Mouse (Mus musculus) lung, adult 2 months (tissue): ENCODE measurements around the gene Herc1. TPM values are rescaled to one million over a fixed set of nuclear protein-coding genes. Genes with fewer than 3 reads are reported as not detected.

Experiments used
- DNase-seq: peaks from one replicate; pipeline ENCODE4 v3.0.0; 2022
- H3K4me1 ChIP-seq: fragments of 200-500 bp; 2 replicates; pipeline ENCODE4 v1.6.1; 2011; ENCODE audit warnings: low read length; ENCODE audit not compliant: control insufficient read depth, insufficient read depth
- H3K4me3 ChIP-seq: fragments of 200-500 bp; replicated peaks from 2 replicates; pipeline ENCODE3; 2011; ENCODE audit warnings: low read depth, mild to moderate bottlenecking, control low read depth, low read length; ENCODE audit errors: extremely low read depth
- CTCF ChIP-seq: fragments of 200-500 bp; IDR thresholded peaks from 2 replicates; pipeline ENCODE4 v1.5.1; 2011; ENCODE audit warnings: mild to moderate bottlenecking, low read length, control low read depth; ENCODE audit not compliant: insufficient read depth
- POLR2A ChIP-seq: fragments of 200-500 bp; IDR thresholded peaks from 2 replicates; pipeline ENCODE4 v1.6.1; 2011; ENCODE audit warnings: low read depth, mild to moderate bottlenecking, control low read depth, low read length, borderline replicate concordance; ENCODE audit errors: extremely low read depth
- WGBS: fragments of 180-500 bp; shearing (Covaris S2); methylation state at CpG from one replicate; pipeline ENCODE4 v1.1.7; 2018; 5-methylcytosine and 5-hydroxymethylcytosine counted together
- polyA plus RNA-seq: library from polyadenylated mRNA; depleted of rRNA; stranded (reverse); fragments of >200 nt; gene quantifications from 2 replicates; pipeline ENCODE4 v1.2.3, GENCODE M21; 2012

Gene Herc1
- polyA plus RNA-seq, 1 experiment = 15.7 TPM

DNA sequence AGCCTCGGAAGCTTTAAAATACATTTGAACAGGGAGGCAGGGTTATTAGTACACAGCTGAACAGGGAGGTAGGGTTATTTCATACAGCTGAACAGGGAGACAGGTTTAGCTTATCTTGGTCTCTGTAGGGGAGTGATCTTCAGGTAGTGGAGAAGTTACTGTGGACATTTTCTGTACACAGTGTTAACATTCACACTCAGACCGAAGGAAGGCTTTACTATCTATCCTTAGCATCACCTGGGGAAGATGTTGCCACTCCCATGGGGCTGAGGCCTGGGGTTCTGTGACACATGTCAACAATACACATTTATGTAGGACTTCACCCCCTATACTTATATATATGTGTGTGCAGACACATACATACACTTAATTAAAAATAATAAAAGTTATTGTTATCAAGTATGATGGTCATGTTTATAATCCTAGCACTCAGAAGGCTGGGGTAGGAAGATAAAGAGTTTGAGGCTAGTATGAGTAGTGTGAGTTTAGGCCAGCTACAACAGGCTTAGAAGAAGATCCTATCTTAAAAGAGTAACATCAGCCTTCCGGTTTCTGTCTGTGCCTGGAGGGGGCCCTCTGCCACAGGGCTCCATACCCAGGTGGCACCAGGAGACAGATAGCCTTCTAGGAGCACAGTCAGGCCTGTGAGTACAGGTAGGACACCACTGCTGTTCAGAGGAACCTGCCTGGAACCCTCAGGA lies 9.7 kb upstream of the Herc1 start:
- TF ChIP-seq POLR2A (no peak), CTCF (no peak)
- Histone ChIP-seq H3K4me3 (no peak overlapping the region), H3K4me1 (no peaks in the 10 kb centered on the region)
- no peak for DNase-seq
- 83% methylated on average over 3 of the region's 3 CpGs for WGBS

DNA sequence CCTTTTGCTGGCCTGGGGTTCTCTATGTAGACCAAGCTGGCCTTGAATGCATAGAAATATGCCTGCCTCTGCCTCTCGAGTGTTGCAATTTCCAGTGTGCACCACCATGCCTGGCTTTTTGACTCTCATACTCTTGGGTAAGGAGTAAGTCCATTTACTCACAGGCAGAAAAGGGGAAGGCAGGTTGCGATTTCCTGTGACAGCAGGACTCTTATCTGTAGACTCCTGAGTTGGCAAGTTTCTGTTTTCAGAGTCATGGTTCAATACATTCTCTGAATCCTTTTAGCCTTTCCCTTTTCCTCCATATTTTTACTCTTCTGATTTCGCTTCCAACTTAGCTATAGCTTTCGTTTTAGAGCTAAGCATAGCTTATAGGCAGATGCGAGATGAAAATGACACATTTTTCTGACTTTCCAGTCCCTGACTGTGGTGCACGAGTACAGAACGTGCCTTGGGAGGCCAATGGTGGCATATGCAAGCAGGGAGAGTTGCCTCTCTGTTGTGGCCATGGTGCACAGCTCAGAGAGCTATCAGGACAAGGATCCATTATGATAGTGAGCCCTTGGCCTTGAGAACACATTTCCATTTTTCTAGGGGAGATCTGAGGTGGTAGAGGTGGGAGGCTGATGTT lies 2.7 kb upstream of the Herc1 start:
- 77% methylated on average over 7 of the region's 7 CpGs for WGBS
- Histone ChIP-seq H3K4me1 (0 out of 2 replicates have a peak, but pooled peaks cover 3% of the 10 kb centered on the region), H3K4me3 (no peak overlapping the region)
- no peak for TF ChIP-seq CTCF
- no peak for TF ChIP-seq POLR2A
- DNase-seq = no peak

DNA sequence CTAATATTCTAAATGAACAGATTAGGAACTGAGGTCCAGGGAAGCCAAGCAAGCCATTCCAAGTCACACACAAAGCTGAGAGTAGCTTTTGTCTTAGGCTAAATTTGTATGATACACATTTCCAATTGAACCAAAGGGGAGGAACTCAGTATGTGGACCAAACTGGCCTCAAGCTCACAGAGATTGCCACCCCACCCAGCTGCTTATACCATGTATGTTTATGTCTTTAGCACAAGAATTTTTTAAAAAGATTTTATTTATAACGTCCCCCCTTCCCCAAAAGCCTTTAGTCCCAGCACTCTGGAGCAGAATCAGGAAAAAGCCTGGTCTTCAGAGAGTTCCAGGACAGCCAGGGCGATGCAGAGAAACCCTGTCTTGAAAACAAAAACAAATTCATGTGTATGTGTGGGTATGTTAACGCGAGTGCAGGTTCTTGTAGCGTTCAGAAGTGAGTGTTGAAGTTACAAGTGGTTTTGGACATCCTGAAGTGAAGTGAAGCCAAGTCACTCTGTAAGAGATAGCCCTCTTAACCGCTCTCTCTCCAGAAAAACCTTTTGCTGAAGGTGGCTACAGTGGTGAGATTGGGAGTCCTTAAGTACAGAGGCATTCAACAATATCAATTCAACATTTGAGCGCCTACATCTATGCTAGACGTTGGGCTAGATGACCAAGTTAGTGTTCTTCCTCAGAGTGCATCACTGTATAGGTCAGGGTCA lies 948 bp upstream of the Herc1 start:
- Histone ChIP-seq H3K4me1 (0 out of 2 replicates have a peak, but pooled peaks cover 3% of the 10 kb centered on the region), H3K4me3 (peak overlapping the region; percentile 80)
- WGBS = 33% methylated on average over 8 of the region's 8 CpGs
- TF ChIP-seq CTCF = no peak
- TF ChIP-seq POLR2A = no peak
- DNase-seq = no peak

DNA sequence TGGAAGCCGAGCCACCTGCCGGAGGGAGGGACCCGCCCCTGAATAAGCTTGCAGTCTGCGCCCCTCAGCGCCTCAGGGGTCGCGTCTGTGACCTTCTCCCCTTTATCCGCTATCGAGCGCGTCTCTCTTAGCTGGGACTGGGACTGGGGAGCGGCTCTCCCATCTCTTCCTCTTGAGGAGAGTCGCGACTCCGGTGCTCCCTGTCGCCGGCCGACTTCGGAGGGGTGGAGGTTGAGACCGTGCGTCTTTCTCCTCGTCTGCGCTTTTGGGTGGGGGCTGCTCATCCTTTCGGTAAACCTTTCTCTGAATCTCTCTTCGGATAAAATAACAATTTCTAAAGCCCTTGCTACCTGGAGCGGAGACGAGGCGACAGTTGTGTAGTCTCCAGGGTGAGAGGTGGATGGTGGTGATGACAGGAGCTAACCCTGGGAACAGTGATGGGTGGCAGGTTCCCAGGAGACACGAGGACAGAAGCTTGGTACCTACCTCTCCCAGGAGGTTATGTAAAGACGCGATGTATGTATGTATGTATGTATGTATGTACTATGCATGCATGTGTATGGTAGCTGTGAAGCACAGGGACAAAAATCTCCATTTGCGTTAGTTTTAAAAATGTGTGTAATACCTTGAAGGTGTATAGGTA lies 659 bp downstream of the Herc1 start:
- no peak for TF ChIP-seq POLR2A
- TF ChIP-seq CTCF = no peak
- Histone ChIP-seq H3K4me1 (0 out of 2 replicates have a peak, but pooled peaks cover 3% of the 10 kb centered on the region), H3K4me3 (peak overlapping the region; percentile 80)
- no peak for DNase-seq
- WGBS = 2% methylated on average over 32 of the region's 32 CpGs

DNA sequence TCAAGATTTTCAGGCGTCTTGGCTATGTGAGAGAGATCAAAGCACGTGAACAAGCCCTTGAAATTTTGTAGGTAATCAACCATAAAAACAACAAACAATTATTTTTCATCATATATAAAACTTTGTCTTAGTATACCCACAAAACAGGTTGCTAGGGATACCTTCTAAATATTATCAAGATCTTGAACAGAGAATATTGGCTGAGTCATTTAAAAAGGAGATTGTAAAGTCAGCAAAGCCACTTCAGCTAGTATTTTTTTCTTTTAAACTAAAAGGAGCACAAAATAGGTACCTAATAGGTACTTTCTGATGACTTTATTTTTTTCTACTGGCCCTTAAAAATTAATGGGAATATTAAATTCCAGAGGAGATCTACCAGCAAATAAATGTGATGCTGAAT lies 2.5 kb downstream of the Herc1 start:
- TF ChIP-seq POLR2A = no peak
- TF ChIP-seq CTCF = no peak
- 0 out of 2 replicates have a peak, but pooled peaks cover 3% of the 10 kb centered on the region for H3K4me1 ChIP-seq
- DNase-seq = no peak
- WGBS = 83% methylated on average over 2 of the region's 2 CpGs
- no peak overlapping the region for H3K4me3 ChIP-seq

DNA sequence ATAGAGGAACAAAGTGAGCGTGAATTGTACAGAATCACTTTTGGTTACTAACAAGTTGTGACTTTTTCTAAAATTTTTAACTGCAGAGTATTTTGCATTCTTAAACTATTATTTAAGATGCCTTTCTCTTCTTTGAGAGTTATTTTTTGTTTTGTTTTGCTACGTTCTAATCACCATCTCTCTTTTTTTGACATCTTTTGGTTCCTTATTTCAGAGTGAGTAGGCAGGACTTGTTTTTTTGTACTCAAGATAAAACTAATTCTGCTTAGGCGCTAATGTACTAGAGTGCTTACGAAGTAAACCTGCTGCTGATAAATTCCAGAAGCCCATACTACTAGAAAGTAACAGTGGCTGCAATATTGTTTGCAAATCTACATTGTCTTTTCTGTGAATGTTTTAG lies 8.9 kb downstream of the Herc1 start:
- TF ChIP-seq CTCF (no peak), POLR2A (no peak)
- Histone ChIP-seq H3K4me1 (no peaks in the 10 kb centered on the region), H3K4me3 (no peak overlapping the region)
- no peak for DNase-seq
- 72% methylated on average over 4 of the region's 4 CpGs for WGBS

DNA sequence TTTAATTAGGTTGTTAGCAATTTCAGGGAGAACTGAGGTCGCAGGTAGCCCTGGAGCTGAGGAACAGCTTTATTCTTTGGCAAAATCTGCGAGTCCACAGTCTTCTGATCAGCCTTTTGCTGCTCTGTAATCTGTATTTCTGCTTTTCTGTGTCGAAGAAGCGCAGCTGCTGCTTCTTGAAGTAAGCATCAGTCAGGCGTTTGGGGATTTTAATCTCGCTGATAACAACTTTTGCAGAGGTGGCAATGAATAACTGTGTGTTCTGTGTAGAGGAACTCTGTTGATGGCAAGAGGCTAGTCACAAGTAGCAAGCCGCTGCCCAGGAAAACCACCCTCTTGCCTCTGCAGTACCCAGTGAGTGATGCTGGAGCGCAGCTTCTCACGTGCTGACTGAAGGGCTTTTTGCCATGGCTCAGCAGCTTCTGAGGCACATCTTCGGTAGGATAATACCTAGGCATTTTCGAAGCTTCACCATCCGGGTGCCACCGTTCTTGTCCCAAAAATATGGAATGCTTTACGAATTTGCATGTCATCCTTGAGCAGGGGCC lies 10.0 kb downstream of the Herc1 start:
- no peak overlapping the region for H3K4me3 ChIP-seq
- H3K4me1 ChIP-seq = no peaks in the 10 kb centered on the region
- no peak for TF ChIP-seq POLR2A
- no peak for TF ChIP-seq CTCF
- WGBS = 78% methylated on average over 14 of the region's 14 CpGs
- DNase-seq = no peak

DNA sequence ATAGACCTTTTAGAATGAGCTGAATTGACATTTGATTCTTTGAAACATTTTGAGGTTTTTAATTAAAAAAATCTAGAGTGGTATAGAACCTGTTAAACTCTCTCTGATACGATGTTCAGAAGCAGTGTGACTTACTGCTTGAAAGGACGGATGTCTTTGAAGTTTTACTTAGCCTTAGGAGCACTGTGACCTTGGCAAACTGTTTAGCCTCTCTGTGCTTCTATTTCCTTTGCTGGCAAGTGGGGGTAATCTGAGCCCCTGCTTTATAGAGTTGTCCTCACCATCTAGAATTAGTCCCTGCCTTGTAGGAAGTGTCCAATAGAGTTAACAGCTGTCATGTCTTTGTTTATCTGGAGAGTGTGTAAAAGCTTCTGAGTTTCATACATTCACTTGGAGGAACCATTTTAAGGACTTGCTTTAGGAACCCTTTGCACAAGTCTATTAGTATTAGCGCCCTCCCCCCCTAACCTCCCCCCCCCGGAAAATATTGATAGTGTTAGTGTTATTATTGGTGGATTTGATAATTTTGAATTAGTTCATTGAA lies 18.7 kb downstream of the Herc1 start:
- no peak overlapping the region for H3K4me3 ChIP-seq
- peaks cover 5% of the 10 kb centered on the region for H3K4me1 ChIP-seq
- DNase-seq = no peak
- WGBS = 53% methylated on average over 4 of the region's 4 CpGs
- TF ChIP-seq POLR2A (no peak), CTCF (no peak)

DNA sequence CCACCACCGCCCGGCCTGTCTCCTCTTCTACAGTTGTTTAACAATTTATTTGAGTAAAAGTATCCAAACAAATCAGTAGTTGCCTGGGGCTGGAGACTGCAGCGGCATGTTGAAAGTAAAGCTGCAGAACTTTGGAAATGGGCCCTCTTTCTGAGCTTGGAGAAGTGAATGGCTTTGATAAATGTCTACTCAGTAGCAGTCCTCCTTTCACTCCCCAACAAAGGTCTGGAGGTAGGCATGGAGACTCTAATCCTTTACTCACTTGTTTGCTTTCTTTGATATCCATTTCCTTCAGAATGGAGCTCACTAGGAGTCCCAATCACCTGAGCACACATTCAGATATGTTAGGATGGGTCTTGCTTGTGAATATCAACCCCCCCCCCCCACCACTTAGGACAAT lies 20.1 kb downstream of the Herc1 start:
- H3K4me3 ChIP-seq = no peak overlapping the region
- WGBS = 81% methylated on average over 3 of the region's 3 CpGs
- DNase-seq = no peak
- peaks cover 8% of the 10 kb centered on the region for H3K4me1 ChIP-seq
- TF ChIP-seq POLR2A (no peak), CTCF (no peak)
